ENCODE assay signal across 26 mouse cellular contexts in genomic region chr13:84644024-84644423, GRCm38 (mm10).
"Had no signal": no experiment of that assay in that cellular context is flagged by ENCODE, and none has a peak within 500 bp of the region (broad histone marks: within the 10 kb centered on the region; RNA-seq: fewer than 3 reads in every experiment).

No protein-coding gene starts in this region.

- H3K4me1 ChIP-seq: heart, embryonic 13.5 days; heart, embryonic 15.5 days; intestine, embryonic 15.5 days; kidney, embryonic 15.5 days; limb, embryonic 15.5 days; liver, embryonic 12.5 days had no signal

- ATAC-seq: hindbrain, embryonic 16.5 days; inflammation-experienced regulatory T-cells, adult 6 months; intestine, embryonic 15.5 days; liver, embryonic 12.5 days had no signal

- H3K9ac ChIP-seq: heart, embryonic 13.5 days; heart, embryonic 15.5 days; hindbrain, embryonic 14.5 days; intestine, embryonic 15.5 days; kidney, embryonic 15.5 days; limb, embryonic 13.5 days; limb, embryonic 15.5 days; liver, embryonic 12.5 days had no signal

- H3K4me2 ChIP-seq: heart, embryonic 11.5 days; heart, embryonic 13.5 days; heart, embryonic 15.5 days; hindbrain, embryonic 14.5 days; intestine, embryonic 15.5 days; kidney, embryonic 15.5 days; limb, embryonic 13.5 days; limb, embryonic 15.5 days; liver, embryonic 12.5 days had no signal

- H3K27ac ChIP-seq: heart, adult 2 months; heart, embryonic 13.5 days; heart, embryonic 15.5 days; hindbrain, embryonic 14.5 days; intestine, embryonic 15.5 days; kidney, embryonic 15.5 days; kidney, postnatal 0 days; limb, embryonic 13.5 days; limb, embryonic 15.5 days; liver, embryonic 12.5 days had no signal

- H3K4me3 ChIP-seq: heart, adult 2 months; heart, embryonic 13.5 days; heart, embryonic 15.5 days; intestine, embryonic 15.5 days; kidney, embryonic 15.5 days; limb, embryonic 13.5 days; limb, embryonic 15.5 days; liver, embryonic 12.5 days had no signal

- H3K36me3 ChIP-seq: heart, embryonic 13.5 days; heart, embryonic 15.5 days; intestine, embryonic 15.5 days; kidney, embryonic 15.5 days; limb, embryonic 13.5 days; limb, embryonic 15.5 days; liver, embryonic 12.5 days had no signal

- H3K9me3 ChIP-seq: heart, embryonic 13.5 days; heart, embryonic 15.5 days; intestine, embryonic 15.5 days; kidney, embryonic 15.5 days; limb, embryonic 13.5 days; limb, embryonic 15.5 days; liver, embryonic 12.5 days had no signal

- H3K27me3 ChIP-seq: heart, embryonic 13.5 days; heart, embryonic 15.5 days; intestine, embryonic 15.5 days; kidney, embryonic 15.5 days; limb, embryonic 13.5 days; limb, embryonic 15.5 days; liver, embryonic 12.5 days had no signal

- DNase-seq: gastrocnemius, postnatal 14 days; gastrocnemius, postnatal 36 days; heart, adult 11 months; heart, adult 2 months; heart, postnatal 14 days; heart, postnatal 36 days; kidney, adult 11 months; kidney, adult 2 months; kidney, adult 9 months; kidney, postnatal 14 days; kidney, postnatal 36 days; layer of hippocampus, adult 9-11 months; layer of hippocampus, postnatal 36 days; left cerebral cortex, postnatal 4 days had no signal
